ENCODE assay signal across 10 mouse cellular contexts in the genomic region with DNA sequence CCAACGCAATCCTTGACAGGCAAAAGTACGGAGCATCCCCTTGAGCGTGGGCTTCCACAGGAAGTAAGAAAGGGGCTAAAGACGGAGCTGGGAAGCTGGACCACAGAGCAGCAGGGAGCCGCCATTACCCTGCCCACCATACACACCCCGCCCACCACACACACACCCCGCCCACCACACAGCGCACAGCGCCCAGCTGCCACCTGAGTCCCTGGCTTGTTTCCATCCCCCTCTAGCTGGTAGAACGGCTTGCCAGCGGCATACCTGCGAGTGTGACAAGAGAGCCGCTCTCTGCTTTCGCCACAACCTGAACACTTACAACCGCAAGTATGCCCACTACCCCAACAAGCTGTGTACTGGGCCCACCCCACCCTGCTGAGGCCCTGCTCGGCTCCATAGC. TPM values are rescaled to one million over a fixed set of nuclear protein-coding genes. Genes with fewer than 3 reads are reported as not detected.
DNase-seq lines count a peak whose midpoint lies in the region; ATAC-seq and TF ChIP-seq lines count a peak whose summit lies in the region.
"Had no signal": no experiment of that assay in that cellular context is flagged by ENCODE, and none has a peak within 500 bp of the region (broad histone marks: within the 10 kb centered on the region; RNA-seq: fewer than 3 reads in every experiment).

No protein-coding gene starts in this region.

- H3K27me3 ChIP-seq in hindbrain, embryonic 14.5 days (ENCODE audit: control insufficient read depth, insufficient read depth, low read length): no peaks in the 10 kb centered on the region
- H3K27me3 ChIP-seq in midbrain, embryonic 12.5 days: peaks cover 16% of the 10 kb centered on the region

- 7% methylated on average over 13 of the region's 16 CpGs for WGBS in hindbrain, embryonic 14.5 days
- WGBS in midbrain, embryonic 12.5 days: 8% methylated on average over 15 of the region's 16 CpGs

- peak overlapping the region; percentile 41; the same call in 1 of the 2 replicates for H3K9ac ChIP-seq in ES-E14 (ENCODE audit: insufficient read depth, low read depth, low read length, poor library complexity, severe bottlenecking)
- H3K9ac ChIP-seq in hindbrain, embryonic 14.5 days: 0 out of 2 replicates have a peak overlapping the region, but pooled peaks have one; percentile 24
- no peak overlapping the region for H3K9ac ChIP-seq in midbrain, embryonic 12.5 days (replicated peaks)

- no peak overlapping the region for H3K27ac ChIP-seq in gastrocnemius, adult 2 months
- H3K27ac ChIP-seq in ES-E14 (ENCODE audit: insufficient read depth, low read depth, low read length, poor library complexity, severe bottlenecking): no peak overlapping the region
- H3K27ac ChIP-seq in hindbrain, embryonic 14.5 days: no peak overlapping the region
- H3K27ac ChIP-seq in midbrain, embryonic 12.5 days (replicated peaks): no peak overlapping the region

- TF ChIP-seq CTCF in gastrocnemius, adult 2 months (IDR thresholded peaks at IDR 0.05): no peak

- intact Hi-C loops in gastrocnemius, adult 2 months (cut with DNase I): no loop called here
- intact Hi-C loops in gastrocnemius, postnatal 14 days (cut with DNase I; ENCODE audit: low total_unique reads): no loop called here

- ATAC-seq in hindbrain, embryonic 14.5 days (ENCODE audit: low FRiP score): no peak
- ATAC-seq in midbrain, embryonic 12.5 days (ENCODE audit: low FRiP score, low read depth): no peak

- peak; percentile 23 for DNase-seq in gastrocnemius, adult 2 months
- no peak for DNase-seq in gastrocnemius, adult 8-10 months (ENCODE audit: low spot score in 2 of 2)
- no peak for DNase-seq in ES-E14 (ENCODE audit: low read depth, low spot score)
- DNase-seq in hindbrain, embryonic 14.5 days (ENCODE audit: low spot score): no peak
- no peak for DNase-seq in cerebellum, postnatal 4 days (ENCODE audit: low spot score in 2 of 2)
- no peak for DNase-seq in gastrocnemius, postnatal 25 days
- no peak for DNase-seq in gastrocnemius, postnatal 14 days
- DNase-seq: heart, postnatal 10 days had no signal

- peaks cover 0 to 10% of the 10 kb centered on the region in 2 experiments; a peak in 1 of 4 replicates for H3K4me1 ChIP-seq in ES-E14 (ENCODE audit: control insufficient read depth in 2 of 2, insufficient read depth in 2 of 2, low read length in 2 of 2, poor library complexity in 1 of 2)
- 0 out of 2 replicates have a peak, but pooled peaks cover 6% of the 10 kb centered on the region for H3K4me1 ChIP-seq in hindbrain, embryonic 14.5 days (replicated peaks; ENCODE audit: control insufficient read depth, insufficient read depth, low read length)
- no peaks in the 10 kb centered on the region for H3K4me1 ChIP-seq in midbrain, embryonic 12.5 days

- in situ Hi-C loops in ES-E14 (cut with MboI; ENCODE audit: low sequenced_read_pairs in 2 of 2, unreplicated experiment in 2 of 2): no loop called here

- no peaks in the 10 kb centered on the region for H3K9me3 ChIP-seq in ES-E14 (ENCODE audit: control insufficient read depth, insufficient read depth, low read depth, low read length)
- no peaks in the 10 kb centered on the region for H3K9me3 ChIP-seq in hindbrain, embryonic 14.5 days (ENCODE audit: control insufficient read depth, low read length)
- no peaks in the 10 kb centered on the region for H3K9me3 ChIP-seq in midbrain, embryonic 12.5 days
- H3K9me3 ChIP-seq: megakaryocyte, embryonic 14.5 days had no signal

- no peaks in the 10 kb centered on the region for H3K36me3 ChIP-seq in ES-E14 (ENCODE audit: control insufficient read depth, insufficient read depth, low read length, poor library complexity, severe bottlenecking)
- H3K36me3 ChIP-seq in hindbrain, embryonic 14.5 days (replicated peaks; ENCODE audit: control insufficient read depth, insufficient read depth): no peaks in the 10 kb centered on the region
- H3K36me3 ChIP-seq in midbrain, embryonic 12.5 days: no peaks in the 10 kb centered on the region

- H3K4me3 ChIP-seq in gastrocnemius, adult 2 months: no peak overlapping the region
- H3K4me3 ChIP-seq in ES-E14 (ENCODE audit: insufficient read depth in 1 of 2, low read depth in 1 of 2, low read length in 2 of 2, poor library complexity in 1 of 2, severe bottlenecking in 1 of 2): peak overlapping the region in 1 of 2 experiments; percentile 52; a peak in 2 of 4 replicates
- 0 out of 2 replicates have a peak overlapping the region, but pooled peaks have one; percentile 4 for H3K4me3 ChIP-seq in hindbrain, embryonic 14.5 days (replicated peaks; ENCODE audit: low read length)
- H3K4me3 ChIP-seq in midbrain, embryonic 12.5 days: no peak overlapping the region
- H3K4me3 ChIP-seq: megakaryocyte, embryonic 14.5 days had no signal

- peak overlapping the region; percentile 32 for H3K4me2 ChIP-seq in hindbrain, embryonic 14.5 days (replicated peaks)
- H3K4me2 ChIP-seq in midbrain, embryonic 12.5 days (replicated peaks): peak overlapping the region; percentile 32

TF ChIP-seq in ES-E14, 5 proteins besides CTCF, POLR2A, EP300 and RAD21:
- no peak for TF ChIP-seq ZC3H11A (IDR thresholded peaks at IDR 0.05; ENCODE audit: borderline replicate concordance, low read depth, low read length)
- TF ChIP-seq MAFK (IDR thresholded peaks at IDR 0.05; ENCODE audit: insufficient read depth, low read depth, low read length): no peak
- TF ChIP-seq CHD2 (IDR thresholded peaks at IDR 0.05; ENCODE audit: low read depth, low read length): no peak
- no peak for TF ChIP-seq HCFC1 (IDR thresholded peaks at IDR 0.05; ENCODE audit: borderline replicate concordance, insufficient read depth, low read length)
- TF ChIP-seq ZNF384 (IDR thresholded peaks at IDR 0.05; ENCODE audit: low read depth, low read length): no peak

RNA-seq across cellular contexts. Expression of a gene that starts 4.4 kb away (rescaled TPM):
- not detected for total RNA-seq in gastrocnemius, adult 2 months (2021)
- total RNA-seq in gastrocnemius, adult 8-10 months (2022): not detected
- total RNA-seq in ES-E14 (2012; rRNA removed): 0.36 and 2.0 TPM in 2 replicates
- polyA plus RNA-seq in hindbrain, embryonic 14.5 days (2014; fragmentation: Nextera tagmentation; extraction: Ambion mirVana): not detected in 2 replicates
- not detected in 2 replicates for polyA plus RNA-seq in midbrain, embryonic 12.5 days (2016; fragmentation: Nextera tagmentation; extraction: Ambion mirVana)
- total RNA-seq in gastrocnemius, postnatal 25 days (2021): under 1 TPM in 1 of 2 experiments, not detected in 1; 0.32 TPM
- total RNA-seq in gastrocnemius, postnatal 14 days (2021): not detected

RNA-seq across cellular contexts. Expression of a gene that starts 8.4 kb away (rescaled TPM):
- total RNA-seq in gastrocnemius, adult 2 months (2021): not detected
- total RNA-seq in gastrocnemius, adult 8-10 months (2022): not detected
- total RNA-seq in ES-E14 (2012; rRNA removed): not detected in 2 replicates
- not detected in 2 replicates for polyA plus RNA-seq in hindbrain, embryonic 14.5 days (2014; fragmentation: Nextera tagmentation; extraction: Ambion mirVana)
- polyA plus RNA-seq in midbrain, embryonic 12.5 days (2016; fragmentation: Nextera tagmentation; extraction: Ambion mirVana): not detected in 2 replicates
- total RNA-seq in gastrocnemius, postnatal 25 days (2021): not detected
- not detected for total RNA-seq in gastrocnemius, postnatal 14 days (2021)
- total RNA-seq: heart, postnatal 10 days had no signal

RNA-seq across cellular contexts. Expression of a gene that starts 18.9 kb away (rescaled TPM):
- 1 to 10 TPM in 1 of 2 experiments, under 1 TPM in 1; 0.92 to 2.1 TPM for total RNA-seq in gastrocnemius, adult 2 months (2021)
- 1 to 10 TPM in 3 of 4 experiments, under 1 TPM in 1; 0.94 to 7.7 (median 3.9) TPM for total RNA-seq in gastrocnemius, adult 8-10 months (2022)
- 3.7 and 7.4 TPM in 2 replicates for total RNA-seq in ES-E14 (2012; rRNA removed)
- polyA plus RNA-seq in hindbrain, embryonic 14.5 days (2014; fragmentation: Nextera tagmentation; extraction: Ambion mirVana): 0.29 TPM in 2 replicates
- polyA plus RNA-seq in midbrain, embryonic 12.5 days (2016; fragmentation: Nextera tagmentation; extraction: Ambion mirVana): not detected in 2 replicates
- under 1 TPM; 0.75 to 0.79 TPM for total RNA-seq in gastrocnemius, postnatal 25 days (2021)
- 1 to 10 TPM in 1 of 2 experiments, under 1 TPM in 1; 0.95 to 1.8 TPM for total RNA-seq in gastrocnemius, postnatal 14 days (2021)

RNA-seq across cellular contexts. Expression of a gene that starts 31.6 kb away (rescaled TPM):
- 10 to 100 TPM; 15.7 to 17.2 TPM for total RNA-seq in gastrocnemius, adult 2 months (2021)
- 10 to 100 TPM; 16.6 to 22.7 (median 19.5) TPM for total RNA-seq in gastrocnemius, adult 8-10 months (2022)
- total RNA-seq in ES-E14 (2012; rRNA removed): 12.7 and 13.5 TPM in 2 replicates
- polyA plus RNA-seq in hindbrain, embryonic 14.5 days (2014; fragmentation: Nextera tagmentation; extraction: Ambion mirVana): 2.8 and 3.3 TPM in 2 replicates
- 2.6 and 2.9 TPM in 2 replicates for polyA plus RNA-seq in midbrain, embryonic 12.5 days (2016; fragmentation: Nextera tagmentation; extraction: Ambion mirVana)
- total RNA-seq in gastrocnemius, postnatal 25 days (2021): 10 to 100 TPM; 11.4 to 13.8 TPM
- 1 to 10 TPM; 7.3 to 8.9 TPM for total RNA-seq in gastrocnemius, postnatal 14 days (2021)
